Mouse (Mus musculus): ENCODE measurements at regions not wholly inside any gene's neighbourhood (a gene's known extent, or its start where the extent isn't known, plus 50 kb on each side); places are given as distances from the start of the nearest gene placed in this dataset.

DNA sequence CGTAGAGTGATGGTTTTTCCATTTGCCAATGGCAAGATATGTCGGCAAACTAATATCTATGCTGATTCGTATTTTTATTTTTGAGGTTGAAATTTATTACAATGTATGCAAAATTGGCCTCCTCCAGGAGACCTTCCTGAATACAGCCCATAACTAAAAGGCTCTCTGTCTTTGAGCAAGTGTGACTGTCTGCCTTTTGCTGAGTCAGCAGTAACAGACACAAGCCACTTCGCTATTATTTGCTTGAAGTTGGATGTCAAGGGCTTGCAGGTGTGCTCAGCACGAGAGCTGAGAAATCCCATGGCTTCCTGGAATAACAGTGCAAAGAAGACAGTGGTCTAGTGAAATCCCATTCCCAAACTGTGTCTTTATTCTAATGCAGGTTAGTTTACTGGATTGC lies 56.9 kb downstream of the Dmrt2 start:
- no peak for DNase-seq

DNA sequence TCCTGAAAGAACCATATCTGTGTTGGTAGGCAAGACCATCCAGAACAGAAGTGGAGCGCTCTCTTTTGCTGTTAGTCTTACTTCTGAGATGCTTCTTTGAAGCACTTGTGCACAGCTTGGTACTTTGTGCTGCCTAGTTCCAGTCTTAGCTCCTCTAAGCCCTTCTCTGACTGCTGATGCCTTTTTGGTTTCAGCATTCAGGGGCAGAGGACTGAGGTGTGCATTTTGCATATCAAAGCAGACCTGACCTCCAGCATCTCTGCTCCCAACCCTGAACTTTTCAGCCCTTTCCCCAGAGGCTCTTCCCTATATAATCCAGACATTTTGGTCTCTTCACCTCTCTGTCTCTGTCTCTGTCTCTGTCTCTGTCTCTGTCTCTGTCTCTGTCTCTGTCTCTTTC lies 57.4 kb downstream of the Dmrt2 start:
- no peak for DNase-seq

DNA sequence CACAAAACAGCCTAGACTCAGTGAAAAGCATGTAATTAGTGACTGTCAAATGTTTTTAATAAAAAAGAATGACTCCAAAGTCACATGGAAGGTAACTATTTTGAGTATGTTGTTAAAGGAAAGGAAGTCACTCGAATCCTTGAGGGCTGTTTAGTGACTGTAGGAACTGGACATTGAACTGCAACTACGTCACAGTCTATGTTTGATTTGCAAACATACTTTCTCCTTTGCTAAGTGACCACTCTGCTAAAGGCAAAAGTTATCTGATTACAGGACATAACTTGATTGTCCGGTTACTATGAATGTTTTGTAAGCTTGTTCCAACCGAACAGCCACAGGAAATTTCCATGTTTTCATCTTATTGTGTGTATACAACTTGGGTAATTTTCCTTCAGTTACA lies 106.2 kb downstream of the Dmrt2 start:
- DNase-seq: no peak

DNA sequence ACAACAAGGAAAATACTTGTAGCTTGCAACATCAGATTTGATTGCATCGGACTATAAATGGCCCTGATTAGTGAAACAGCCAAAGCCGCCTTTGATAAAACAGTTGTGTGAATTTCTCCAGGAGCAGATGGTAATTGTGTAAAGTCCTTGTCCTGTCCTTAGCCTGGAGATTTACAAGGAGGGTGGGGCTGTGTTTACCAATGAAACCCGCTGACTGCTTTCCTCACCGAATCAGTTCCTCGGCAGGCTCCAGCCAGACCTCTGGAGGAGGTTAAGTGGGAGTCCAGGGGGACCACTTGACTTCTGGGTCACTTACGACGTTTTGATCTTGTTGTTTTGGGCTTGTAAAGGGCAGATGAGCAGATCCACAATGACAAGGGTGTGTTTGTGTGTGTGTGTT lies 107.1 kb downstream of the Dmrt2 start:
- DNase-seq: peak; percentile 13

DNA sequence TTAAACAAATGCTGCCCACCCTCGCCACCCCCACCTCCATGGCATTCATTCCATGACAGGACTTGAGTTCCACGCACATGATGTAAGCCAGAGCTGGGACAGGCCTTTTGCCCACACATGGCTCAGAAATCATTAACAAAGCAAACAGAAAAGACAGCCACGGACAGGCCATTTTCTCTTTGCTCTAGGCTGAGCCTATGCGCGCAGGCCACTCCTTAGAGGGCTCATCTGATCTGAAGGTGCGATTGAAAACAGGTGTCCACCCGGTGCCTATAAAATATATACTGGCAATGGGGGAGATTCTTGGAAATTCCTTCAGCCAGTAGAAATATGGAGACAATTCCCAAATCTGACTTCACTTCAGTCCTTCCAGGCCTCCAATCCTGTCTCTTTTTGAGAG lies 109.1 kb downstream of the Dmrt2 start:
- DNase-seq: no peak

DNA sequence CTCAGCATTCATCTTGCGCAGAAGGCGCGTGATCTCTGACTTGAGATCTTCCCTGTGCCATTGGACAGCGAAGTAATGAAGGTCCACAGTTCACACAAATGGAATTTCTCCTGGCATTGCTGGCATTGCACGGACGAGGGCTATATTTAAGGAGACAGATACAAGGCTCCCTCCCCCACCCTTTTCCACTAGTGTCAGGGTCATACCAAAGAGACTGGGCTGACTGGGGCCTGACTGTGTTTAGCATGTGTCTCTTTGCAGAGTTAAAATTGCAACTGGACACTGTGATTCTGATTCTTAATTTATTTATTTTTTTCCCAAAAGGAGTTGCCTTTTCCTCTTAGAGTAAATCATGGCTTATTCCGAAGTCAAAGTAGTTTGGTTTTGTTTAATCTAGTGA lies 130.5 kb downstream of the Dmrt2 start:
- DNase-seq: no peak

DNA sequence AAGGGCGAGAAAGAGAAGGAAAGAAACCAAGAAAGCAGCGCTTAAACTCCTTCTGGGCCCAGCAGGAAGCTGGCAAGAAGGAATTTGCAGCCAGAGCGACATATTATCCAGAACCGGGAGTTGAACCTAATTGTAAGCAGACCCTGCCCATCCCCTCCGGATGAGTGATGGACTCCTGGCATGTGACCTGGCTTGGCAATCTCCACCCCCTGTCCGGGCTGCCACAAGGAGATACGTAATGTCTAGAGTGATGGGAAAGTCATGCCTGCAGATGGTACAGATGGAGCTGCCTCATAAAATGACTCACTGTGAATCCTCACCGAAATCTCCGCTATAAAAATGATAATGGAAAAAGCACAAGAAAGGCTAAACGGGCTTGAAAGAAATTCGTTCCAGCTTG lies 133.1 kb downstream of the Dmrt2 start:
- DNase-seq: no peak

DNA sequence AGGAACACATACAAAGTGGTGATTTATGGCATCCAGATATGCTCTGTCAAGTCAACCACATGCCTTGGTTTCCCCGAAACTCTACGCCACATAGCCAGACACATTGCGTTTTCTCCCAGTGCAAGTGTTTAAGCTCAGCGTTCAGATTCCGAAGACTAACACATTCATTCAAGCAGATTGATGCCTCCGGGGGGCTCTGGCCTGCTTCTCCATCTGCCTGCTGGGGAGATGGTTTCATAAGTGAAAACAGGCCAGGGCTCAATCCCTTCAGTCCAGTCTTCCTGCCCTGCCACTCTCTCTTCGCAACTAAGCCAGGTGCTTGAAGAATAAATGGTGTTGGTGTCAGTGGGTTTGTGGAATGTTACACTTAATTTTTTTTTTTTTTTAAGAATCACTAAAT lies 141.4 kb downstream of the Dmrt2 start:
- no peak for DNase-seq

DNA sequence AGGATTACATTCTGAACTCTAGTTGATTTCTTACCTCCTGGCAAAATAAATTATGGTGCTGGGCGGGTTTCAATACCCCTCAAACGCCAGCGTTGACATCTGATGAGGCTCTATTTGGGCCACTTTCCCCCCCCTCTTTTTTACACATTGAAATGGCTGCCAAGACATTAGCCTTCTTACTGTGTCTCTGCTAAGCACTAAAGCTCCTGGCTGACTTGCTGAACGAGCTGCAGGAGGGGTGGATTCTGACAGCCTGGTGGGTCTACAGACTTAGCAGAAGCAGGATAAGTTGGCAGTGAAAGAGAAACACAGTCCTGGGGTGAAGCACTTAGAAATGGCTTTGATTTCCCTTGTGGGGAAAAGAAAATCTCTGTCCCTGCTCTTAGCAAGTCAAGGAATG lies 172.9 kb downstream of the Dmrt2 start:
- DNase-seq: no peak

DNA sequence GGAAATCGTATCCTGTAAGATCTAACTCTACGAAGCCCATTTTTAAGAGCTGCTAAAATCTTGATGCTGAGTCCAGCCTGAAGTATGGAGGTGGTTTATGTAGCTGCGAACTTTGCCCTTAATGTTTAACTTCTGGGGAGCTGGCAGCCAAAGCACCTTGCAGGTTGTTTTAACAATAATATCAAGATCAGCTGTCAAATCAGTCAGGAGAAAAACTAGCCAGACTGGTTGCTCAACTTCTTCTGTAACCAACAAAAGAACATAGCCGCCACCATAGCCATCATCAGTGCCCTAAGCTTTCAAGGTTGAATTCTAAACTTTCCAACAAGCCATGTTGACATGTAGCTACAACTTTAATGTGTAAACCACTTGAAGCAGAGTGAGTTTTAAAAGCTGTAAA lies 184.1 kb downstream of the Dmrt2 start:
- DNase-seq: no peak

DNA sequence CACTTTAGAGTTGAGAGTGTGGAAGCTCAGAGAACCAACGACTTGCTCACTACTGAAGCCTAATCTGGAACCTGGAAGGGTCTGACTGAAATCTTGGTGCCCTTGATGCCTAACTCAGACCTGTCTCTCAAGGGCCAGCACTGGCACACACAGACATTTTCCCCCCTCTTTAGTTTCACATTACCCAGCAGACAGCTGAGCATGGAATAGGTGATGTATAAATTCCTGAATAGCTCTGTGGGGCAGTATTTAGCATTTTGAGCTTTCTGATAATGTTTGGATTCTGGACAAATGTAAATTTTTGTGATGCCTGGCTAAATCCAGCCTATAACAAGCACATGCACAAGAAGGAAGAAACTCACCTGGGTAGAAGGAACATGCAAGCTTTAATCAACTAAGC lies 191.1 kb downstream of the Dmrt2 start:
- DNase-seq: no peak

DNA sequence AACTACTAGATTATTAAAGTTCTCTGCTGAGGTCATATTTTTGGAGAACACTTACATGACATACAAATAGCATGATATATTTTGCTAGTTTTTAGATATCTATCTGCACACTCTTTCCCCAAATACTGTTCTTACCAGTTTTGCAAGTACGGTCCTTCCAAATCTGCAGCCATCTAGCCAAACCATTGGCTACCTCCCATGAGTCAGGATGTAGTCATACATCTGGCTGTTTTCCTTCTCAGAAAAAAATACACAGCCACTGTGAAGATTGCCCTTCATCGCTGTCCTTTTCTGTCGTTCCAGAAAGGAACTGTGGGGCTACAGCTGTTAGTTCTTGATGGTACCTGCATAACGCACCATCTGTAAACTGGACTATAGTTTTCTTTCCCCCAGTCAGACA lies 234.5 kb downstream of the Dmrt2 start:
- DNase-seq: peak; percentile 71

DNA sequence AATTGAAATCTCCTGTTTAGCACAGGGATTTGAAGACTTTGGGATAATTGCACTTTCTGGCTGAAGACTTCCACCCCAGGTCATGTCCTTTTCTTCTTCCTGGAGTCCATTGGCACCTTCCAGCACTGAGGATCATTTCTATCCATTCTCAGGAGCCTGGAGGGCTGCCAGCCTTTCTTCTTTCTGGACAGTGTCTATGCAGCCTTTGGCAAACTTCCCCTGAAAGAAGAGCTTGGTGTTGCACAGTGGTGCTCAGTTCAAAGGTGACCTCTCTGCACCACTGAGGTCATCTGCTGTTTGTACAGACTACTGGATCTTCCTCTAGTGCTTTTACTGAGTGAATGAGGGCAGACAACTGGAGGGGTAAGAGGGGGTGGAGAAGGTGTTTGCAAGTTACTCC lies 249.8 kb downstream of the Dmrt2 start:
- DNase-seq: peak; percentile 34

DNA sequence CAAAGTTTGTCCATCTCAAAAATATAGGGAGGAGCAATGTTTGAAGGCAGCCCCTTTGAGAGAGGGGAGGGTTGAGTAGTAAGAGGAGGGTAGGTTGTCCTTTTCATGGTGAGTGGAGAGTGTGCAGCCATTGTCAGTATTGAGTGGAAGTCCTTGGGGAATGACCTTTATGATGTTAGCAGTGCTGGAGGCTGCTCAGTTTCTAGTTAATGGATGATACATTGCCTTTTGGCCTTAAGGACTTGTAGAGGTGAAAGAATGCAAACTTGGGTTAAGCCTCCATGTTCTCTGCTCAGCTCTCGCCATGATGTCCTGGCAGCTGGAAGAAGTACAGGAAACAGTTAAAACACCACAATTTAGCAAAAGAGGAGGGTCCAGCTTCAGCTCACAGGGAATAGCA lies 250.6 kb downstream of the Dmrt2 start:
- DNase-seq: no peak

DNA sequence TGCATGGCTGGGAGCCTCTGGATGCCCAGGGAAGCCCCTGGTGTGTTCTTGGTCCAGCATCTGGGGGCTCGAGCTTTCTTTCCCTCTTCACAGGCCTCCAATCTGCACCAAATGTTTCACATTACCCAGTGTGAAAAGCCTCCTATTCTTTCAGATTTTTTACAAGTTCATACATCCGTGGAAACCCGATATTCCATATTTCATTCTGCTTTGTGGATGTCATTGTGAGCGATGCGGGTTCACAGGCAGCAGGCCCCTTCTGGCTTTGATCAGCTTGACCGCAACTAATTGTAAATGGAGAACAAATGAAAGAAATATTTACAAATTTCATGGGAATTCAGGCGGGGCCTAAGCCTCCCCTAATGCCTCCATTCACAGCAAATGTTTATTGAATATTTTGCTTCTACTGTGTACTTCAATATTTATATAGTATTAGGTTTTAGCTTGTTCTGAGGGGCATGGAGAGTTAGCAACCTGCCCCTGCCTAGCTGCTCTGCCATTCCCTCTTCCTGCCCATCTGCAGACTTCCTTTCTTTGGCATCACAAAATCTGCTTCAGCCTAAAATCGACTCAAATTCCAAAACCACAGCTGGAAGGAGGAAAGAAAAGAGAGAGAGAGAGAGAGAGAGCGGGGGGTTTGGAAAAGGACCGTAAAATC lies 251.6 kb downstream of the Dmrt2 start:
- DNase-seq: no peak

DNA sequence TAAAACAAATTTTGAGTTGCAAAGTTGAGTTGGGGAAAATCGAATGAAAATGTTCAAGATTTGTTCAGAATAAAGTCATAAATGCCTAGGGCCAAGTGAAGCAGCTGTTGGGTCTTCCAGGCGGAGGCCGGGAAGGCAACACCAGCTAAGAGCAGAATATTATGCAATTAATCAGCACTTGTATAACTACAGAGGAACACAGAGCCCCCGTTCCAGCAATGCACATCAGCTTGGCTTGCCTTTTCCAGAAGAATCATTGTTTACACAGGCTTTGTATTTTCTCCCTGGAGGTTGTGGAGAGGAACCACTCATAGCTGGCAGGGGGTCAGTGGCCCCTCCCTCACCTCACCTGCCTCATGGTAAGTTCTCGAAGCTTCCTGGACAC lies 252.2 kb downstream of the Dmrt2 start:
- no peak for DNase-seq

DNA sequence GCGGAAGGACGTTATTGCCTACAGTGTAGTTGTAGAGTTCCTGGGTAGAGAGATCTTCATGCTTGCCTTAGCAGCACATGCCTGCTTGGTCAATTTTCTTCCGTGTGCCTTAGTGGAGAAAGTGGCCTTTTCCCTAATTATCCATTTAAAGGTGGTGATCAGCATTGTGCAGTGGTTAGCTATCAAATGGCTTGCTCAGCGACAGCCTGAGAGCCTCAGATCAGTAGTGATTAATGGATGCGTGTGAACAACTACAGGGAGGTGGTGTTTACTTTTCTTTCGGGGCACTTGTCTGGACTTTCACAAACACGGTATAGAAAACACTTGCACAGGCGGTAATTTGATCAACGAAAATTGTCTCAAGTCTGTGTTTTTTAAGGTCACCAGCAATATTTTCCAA lies 255.0 kb downstream of the Dmrt2 start:
- no peak for DNase-seq

DNA sequence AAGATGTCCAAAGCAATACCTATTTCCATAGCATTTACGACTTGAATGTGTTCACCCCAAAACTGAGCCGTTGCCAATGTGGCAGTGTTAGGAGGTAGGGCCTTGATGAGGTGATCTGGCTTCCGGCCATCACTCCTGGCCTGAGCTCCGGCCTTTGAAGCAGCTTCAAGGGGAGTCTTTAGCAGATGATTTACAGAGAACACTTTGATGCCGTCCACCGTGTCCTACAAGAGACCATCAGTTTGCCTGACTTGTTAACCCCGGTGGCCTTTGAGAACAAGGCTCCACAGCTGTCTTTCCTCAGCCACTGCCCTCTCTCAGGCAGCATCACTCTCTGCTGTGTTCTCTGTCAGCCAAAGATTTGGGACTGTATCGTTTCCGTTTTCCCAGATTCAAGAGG lies 265.1 kb downstream of the Dmrt2 start:
- peak; percentile 56 for DNase-seq

DNA sequence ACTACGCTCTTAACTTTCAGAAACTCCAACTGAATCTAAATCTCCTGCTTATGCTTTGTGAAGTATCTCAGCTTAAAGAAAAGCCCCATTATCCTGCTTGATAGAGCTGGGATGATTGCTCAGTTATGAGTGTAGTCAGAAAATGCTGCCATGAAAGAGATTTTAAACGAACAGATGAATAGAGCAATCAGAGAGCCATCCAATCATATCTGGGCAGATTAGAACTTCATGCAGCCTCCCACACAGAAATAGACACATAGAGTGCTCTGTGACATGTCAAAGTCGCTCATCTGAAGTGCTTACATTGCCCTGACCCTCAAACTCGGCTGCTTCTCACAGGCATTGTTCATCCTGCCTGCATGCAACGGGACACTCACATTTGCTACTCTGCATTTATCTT lies 299.0 kb downstream of the Dmrt2 start:
- no peak for DNase-seq

DNA sequence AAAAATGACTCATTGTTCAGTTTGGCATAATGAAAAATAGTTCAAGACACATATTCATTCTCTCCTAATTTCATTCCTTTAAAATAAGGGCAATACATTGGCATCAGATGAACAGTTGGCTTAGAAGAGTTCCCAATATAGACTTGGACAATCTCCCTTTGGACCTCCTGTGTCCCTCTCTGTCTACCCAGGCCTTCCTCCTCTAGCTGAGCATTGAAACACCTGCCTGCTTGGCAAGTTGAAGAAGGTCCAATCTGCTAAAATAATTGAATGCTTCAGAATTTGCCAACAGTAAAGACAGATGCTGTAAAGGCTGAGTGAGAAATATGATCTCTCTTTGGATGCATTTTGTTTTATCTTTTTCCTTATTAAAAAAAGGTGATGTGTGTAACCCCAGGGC lies 303.0 kb downstream of the Dmrt2 start:
- DNase-seq: no peak

DNA sequence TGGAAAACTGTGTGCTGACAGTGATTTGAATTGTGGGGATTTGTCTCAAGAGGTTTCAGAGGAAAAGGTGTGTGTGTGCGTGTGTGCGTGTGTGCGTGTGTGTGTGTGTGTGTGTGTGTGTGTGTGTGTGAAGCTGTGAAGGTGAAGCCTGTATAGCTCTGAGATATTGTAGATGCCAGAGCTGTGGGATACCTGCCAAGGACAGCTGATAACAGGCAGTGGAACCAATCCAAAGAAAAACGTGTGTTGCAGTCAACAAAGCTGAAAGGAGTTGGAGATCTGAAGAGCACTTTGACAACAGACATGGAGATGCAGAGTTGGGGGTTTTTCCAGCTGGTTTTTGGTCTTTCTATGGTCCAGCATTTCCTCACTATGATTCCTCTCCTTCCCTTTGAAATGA lies 308.1 kb downstream of the Dmrt2 start:
- DNase-seq: peak; percentile 27

DNA sequence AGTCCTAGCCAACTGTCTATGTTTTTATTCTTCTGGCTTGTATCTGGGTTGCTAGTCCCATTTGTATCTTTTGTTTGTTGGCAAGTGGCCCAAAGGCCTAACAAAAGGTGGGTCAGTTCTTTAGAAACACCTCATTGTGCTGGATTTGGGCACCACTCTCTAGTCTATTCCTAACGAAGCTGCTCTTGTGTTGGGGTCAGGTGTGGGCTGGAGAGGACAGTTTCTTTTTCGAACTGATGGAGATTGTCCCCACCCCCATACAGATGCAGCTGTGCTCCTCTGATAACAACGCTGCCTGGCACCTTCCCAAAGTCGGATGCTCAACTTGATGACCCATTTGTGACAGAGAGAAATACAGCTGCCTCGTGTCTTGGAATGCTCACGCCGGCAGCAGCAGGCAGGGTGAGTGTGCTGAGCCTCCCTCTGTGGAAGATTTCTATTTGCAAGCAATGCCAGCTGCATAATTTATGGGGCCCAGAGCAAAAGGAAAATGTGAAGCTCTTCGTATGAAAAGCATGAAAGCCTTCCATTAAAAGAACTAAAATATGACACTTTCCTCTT lies 342.5 kb downstream of the Dmrt2 start:
- DNase-seq: peak; percentile 68

DNA sequence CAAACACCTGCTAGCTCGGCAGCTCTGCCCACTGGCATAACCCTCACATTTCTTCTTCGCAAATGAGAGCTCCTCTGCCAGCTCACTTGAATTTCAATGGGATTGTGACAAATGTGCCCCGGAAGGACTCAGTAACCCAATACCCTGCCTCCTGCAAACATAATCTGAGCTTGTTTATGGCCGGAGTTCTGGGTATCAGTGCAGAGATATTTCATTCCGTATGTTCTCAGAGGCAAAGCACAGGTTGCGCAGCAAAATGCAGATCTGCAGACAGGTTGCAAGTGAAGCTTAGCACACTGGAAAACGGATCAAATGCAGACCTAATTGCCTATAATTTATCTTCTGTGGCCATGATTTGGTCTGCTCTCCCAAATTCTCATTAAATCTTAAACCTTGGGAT lies 348.9 kb downstream of the Dmrt2 start:
- DNase-seq: no peak

DNA sequence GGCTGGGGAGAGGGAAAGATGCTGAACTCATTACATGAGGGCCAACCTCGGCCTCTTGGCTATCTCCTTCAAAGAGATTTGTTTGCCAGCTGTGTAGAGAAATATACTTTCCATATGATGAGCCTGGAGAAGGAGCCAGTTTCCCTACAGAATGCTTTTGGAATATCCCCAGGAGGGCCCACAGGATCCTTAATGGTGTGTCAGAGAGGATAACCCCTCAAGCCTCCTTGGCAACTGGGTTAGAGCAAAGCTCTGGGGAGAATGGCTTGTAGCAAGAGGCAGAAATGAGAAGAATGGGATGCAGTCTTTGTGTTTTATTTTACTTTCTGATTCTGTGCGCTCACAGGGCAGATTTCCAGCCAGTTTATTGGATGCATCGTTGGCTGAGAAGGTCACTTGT lies 353.9 kb downstream of the Dmrt2 start:
- no peak for DNase-seq

DNA sequence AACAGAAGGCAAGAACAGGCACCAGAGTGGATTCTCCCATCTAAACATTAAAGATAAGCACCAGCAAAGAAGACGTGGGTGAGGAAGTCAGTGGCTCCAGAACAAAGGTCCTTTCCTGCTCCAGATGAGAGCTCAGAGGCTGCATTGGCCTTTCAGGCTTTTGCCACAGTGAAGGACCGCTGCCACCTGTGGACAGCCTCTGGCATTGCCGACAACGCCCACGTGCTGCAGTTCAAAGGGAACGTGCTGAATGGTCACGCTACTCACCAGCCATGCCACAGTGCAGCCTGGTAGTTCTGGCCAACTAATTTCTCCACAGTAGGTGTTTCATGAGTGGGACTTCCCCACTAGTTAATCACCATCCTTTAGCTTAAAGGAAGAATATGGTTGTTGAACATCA lies 365.1 kb downstream of the Dmrt2 start:
- peak; percentile 85 for DNase-seq

Measured in adrenal gland, adult 2 months (tissue).